Mouse (Mus musculus): ENCODE data around the gene A730061H03Rik. TPM values are rescaled to one million over a fixed set of nuclear protein-coding genes. Genes with fewer than 3 reads are reported as not detected.

A730061H03Rik gene
- polyA plus RNA-seq, 1 experiment from 2014 or later = not detected

GRCm38 (mm10) chr14:55578668-55579269 is 18.6 kb upstream of the A730061H03Rik start:
- peak overlapping the region; percentile 85 for H3K4me2 ChIP-seq
- ATAC-seq (replicated peaks) = peak; percentile 64
- peaks cover 20% of the 10 kb centered on the region for H3K4me1 ChIP-seq
- peak overlapping the region; percentile 79 for H3K9ac ChIP-seq
- WGBS = 23% methylated on average over 6 of the region's 6 CpGs
- peaks cover 12% of the 10 kb centered on the region; the same call in 1 of the 2 replicates for H3K36me3 ChIP-seq (replicated peaks)
- H3K27me3 ChIP-seq (replicated peaks) = no peaks in the 10 kb centered on the region
- H3K9me3 ChIP-seq = no peaks in the 10 kb centered on the region
- H3K27ac ChIP-seq = peak overlapping the region; percentile 89
- H3K4me3 ChIP-seq = peak overlapping the region; percentile 69

GRCm38 (mm10) chr14:55577871-55578667 is 17.9 kb upstream of the A730061H03Rik start, which contains the start of gene Psme1:
Psme1 (plus strand) TSS chr14:55578123.
- peak; percentile 92 for ATAC-seq (replicated peaks)

DNA sequence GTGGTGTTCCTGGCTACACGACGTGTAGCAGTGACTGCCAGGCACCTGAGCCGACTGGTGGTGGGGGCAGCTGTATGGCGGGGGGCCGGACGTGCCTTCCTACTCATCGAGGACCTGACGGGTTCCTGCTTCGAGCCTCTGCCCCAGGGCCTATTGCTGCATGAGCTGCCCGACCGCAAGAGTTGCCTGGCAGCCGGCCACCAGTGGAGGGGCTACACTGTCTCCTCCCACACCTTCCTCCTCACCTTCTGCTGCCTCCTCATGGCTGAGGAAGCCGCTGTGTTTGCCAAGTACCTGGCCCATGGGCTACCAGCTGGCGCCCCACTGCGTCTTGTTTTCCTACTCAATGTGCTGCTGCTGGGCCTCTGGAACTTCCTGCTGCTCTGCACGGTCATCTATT is 16.2 kb upstream of the A730061H03Rik start:
- ATAC-seq (replicated peaks) = no peak
- WGBS = 86% methylated on average over 16 of the region's 16 CpGs

More at GRCm38 (mm10) chr14:55577871-55578667, 17.9 kb upstream of the A730061H03Rik start, which contains the start of gene Psme1:
- Histone ChIP-seq H3K27ac (peak within 1 kb of the TSS; percentile 89), H3K36me3 (replicated peaks) (peaks cover 12% of the 10 kb centered on the region; the same call in 1 of the 2 replicates), H3K9me3 (no peaks in the 10 kb centered on the region), H3K27me3 (replicated peaks) (no peaks in the 10 kb centered on the region), H3K9ac (peak within 1 kb of the TSS; percentile 79), H3K4me1 (peaks cover 20% of the 10 kb centered on the region), H3K4me2 (peak within 1 kb of the TSS; percentile 85), H3K4me3 (peak within 1 kb of the TSS; percentile 69)
- WGBS = under 1% methylated on average over 32 of the region's 32 CpGs

GRCm38 (mm10) chr14:55575711-55576110 is 15.5 kb upstream of the A730061H03Rik start:
- WGBS = 73% methylated on average over 13 of the region's 13 CpGs
- Histone ChIP-seq H3K4me3 (no peak overlapping the region), H3K27ac (no peak overlapping the region), H3K36me3 (replicated peaks) (0 out of 2 replicates have a peak, but pooled peaks cover 2% of the 10 kb centered on the region), H3K9me3 (no peaks in the 10 kb centered on the region), H3K9ac (no peak overlapping the region), H3K4me1 (peaks cover 20% of the 10 kb centered on the region), H3K4me2 (no peak overlapping the region), H3K27me3 (replicated peaks) (no peaks in the 10 kb centered on the region)
- ATAC-seq (replicated peaks) = no peak

More for the DNA sequence above, 16.2 kb upstream of the A730061H03Rik start:
- Histone ChIP-seq H3K4me3 (no peak overlapping the region), H3K27me3 (replicated peaks) (no peaks in the 10 kb centered on the region), H3K36me3 (replicated peaks) (peaks cover 9% of the 10 kb centered on the region; the same call in 1 of the 2 replicates), H3K4me2 (no peak overlapping the region), H3K27ac (no peak overlapping the region), H3K9ac (no peak overlapping the region), H3K4me1 (peaks cover 20% of the 10 kb centered on the region), H3K9me3 (no peaks in the 10 kb centered on the region)

DNA sequence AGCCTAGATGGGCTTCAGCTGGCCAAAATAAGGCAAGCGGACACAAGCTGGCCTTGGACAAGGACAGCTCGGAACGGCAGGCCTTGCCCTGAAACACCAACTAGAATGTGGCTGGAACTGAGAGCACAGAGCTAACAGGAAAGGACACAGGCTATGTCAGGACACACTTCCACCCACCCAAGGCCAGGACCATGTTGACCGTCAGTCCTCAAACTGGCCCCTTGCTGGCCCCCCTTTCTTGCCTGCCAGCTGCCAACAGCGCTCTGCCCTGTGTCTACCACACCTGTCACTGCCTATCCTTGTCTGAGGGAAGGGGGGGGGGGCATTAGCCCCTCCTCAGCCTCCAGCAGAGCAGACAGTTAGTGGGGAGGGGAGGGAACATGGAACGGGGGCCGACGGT is 15.1 kb upstream of the A730061H03Rik start, which contains the start of gene Fitm1:
Gene Fitm1, plus strand, starts transcription at position 316 of the 400 bp plus-strand sequence.
- H3K4me3 ChIP-seq = no peak within 1 kb of the TSS
- H3K27ac ChIP-seq = no peak within 1 kb of the TSS
- H3K9ac ChIP-seq = no peak within 1 kb of the TSS
- H3K36me3 ChIP-seq (replicated peaks) = no peaks in the 10 kb centered on the region
- H3K9me3 ChIP-seq = no peaks in the 10 kb centered on the region
- H3K27me3 ChIP-seq (replicated peaks) = no peaks in the 10 kb centered on the region
- ATAC-seq (replicated peaks) = no peak
- 82% methylated on average over 8 of the region's 8 CpGs for WGBS
- no peak within 1 kb of the TSS for H3K4me2 ChIP-seq
- H3K4me1 ChIP-seq = peaks cover 20% of the 10 kb centered on the region

DNA sequence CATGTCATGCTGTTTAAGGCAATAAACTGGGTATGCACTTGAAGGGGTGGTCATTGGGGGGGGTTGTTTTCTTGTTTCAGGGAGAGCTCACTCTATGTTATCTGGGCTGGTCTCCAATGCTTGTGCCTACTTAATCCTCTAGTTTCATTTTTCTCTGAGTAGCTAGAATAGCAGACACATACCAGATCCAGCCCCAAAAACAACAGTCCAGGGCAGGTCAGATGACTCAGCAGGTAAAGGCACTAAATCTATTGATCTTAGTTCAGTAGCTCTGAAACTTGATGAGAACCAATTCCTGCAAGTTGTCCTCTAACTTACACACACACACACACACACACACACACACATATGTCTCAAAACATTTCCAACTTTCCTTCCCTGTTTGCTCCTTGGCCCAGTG is 11.6 kb upstream of the A730061H03Rik start:
- no peak overlapping the region for H3K4me2 ChIP-seq
- peaks cover 33% of the 10 kb centered on the region for H3K36me3 ChIP-seq (replicated peaks)
- no peak for ATAC-seq (replicated peaks)
- H3K9ac ChIP-seq = no peak overlapping the region
- no peaks in the 10 kb centered on the region for H3K27me3 ChIP-seq (replicated peaks)
- H3K4me1 ChIP-seq = no peaks in the 10 kb centered on the region
- H3K27ac ChIP-seq = no peak overlapping the region
- H3K9me3 ChIP-seq = no peaks in the 10 kb centered on the region
- H3K4me3 ChIP-seq = no peak overlapping the region

GRCm38 (mm10) chr14:55570588-55570987 is 10.4 kb upstream of the A730061H03Rik start:
- H3K27ac ChIP-seq = no peak overlapping the region
- H3K9ac ChIP-seq = no peak overlapping the region
- no peak overlapping the region for H3K4me2 ChIP-seq
- H3K4me1 ChIP-seq = no peaks in the 10 kb centered on the region
- H3K4me3 ChIP-seq = no peak overlapping the region
- 92% methylated on average over 2 of the region's 2 CpGs for WGBS
- no peak for ATAC-seq (replicated peaks)
- no peaks in the 10 kb centered on the region for H3K9me3 ChIP-seq
- H3K27me3 ChIP-seq (replicated peaks) = no peaks in the 10 kb centered on the region
- peaks cover 44% of the 10 kb centered on the region for H3K36me3 ChIP-seq (replicated peaks)

DNA sequence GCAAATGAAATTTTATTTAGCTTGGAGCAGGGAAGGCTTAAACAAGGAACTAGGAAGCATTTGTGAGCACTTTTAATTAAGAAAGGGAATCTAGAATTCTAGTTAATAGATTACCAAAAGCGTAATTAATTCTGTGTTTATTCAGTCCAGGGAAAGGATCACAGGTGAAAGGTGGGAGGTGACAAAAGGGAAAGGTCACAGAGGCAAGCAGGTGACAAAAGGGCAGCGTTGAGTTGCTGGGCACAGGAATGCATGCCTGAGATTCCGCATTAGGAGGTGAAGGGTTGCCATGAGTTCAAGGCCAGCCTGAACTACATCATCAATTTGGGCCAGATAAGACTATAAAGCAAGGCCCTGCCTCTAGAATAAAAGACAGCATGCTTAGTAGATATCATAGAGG is 7.3 kb upstream of the A730061H03Rik start:
- H3K27me3 ChIP-seq (replicated peaks) = no peaks in the 10 kb centered on the region
- H3K4me3 ChIP-seq = no peak overlapping the region
- no peak overlapping the region for H3K4me2 ChIP-seq
- peaks cover 4% of the 10 kb centered on the region; the same call in 1 of the 2 replicates for H3K4me1 ChIP-seq
- WGBS = 91% methylated on average over 3 of the region's 3 CpGs
- H3K9me3 ChIP-seq = no peaks in the 10 kb centered on the region
- peaks cover 53% of the 10 kb centered on the region for H3K36me3 ChIP-seq (replicated peaks)
- no peak overlapping the region for H3K27ac ChIP-seq
- no peak overlapping the region for H3K9ac ChIP-seq
- ATAC-seq (replicated peaks) = no peak

DNA sequence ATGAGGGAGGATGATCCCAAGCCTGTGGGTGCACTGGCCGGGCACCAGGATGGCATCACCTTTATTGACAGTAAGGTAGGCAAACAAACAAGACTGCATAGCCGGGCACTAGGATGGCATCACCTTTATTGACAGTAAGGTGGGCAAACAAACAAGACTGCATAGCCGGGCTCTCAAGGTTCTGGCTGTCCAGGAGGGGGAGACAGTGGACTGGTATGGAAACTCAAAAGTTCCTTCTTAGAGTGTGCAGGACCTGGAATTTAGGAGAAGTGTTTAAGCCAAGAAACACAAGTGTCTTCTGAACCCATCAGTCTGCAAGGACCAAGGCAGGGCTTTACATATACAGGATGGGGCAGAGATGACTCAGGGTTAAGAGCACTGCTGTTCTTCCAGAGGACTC is 5.5 kb upstream of the A730061H03Rik start:
- peaks cover 53% of the 10 kb centered on the region for H3K36me3 ChIP-seq (replicated peaks)
- no peak overlapping the region for H3K4me3 ChIP-seq
- H3K9ac ChIP-seq = no peak overlapping the region
- no peaks in the 10 kb centered on the region for H3K27me3 ChIP-seq (replicated peaks)
- ATAC-seq (replicated peaks) = no peak
- no peak overlapping the region for H3K27ac ChIP-seq
- H3K4me2 ChIP-seq = no peak overlapping the region
- peaks cover 20% of the 10 kb centered on the region for H3K4me1 ChIP-seq
- WGBS = 84% methylated on average over 3 of the region's 3 CpGs
- no peaks in the 10 kb centered on the region for H3K9me3 ChIP-seq

- H3K9me3 ChIP-seq = no peaks in the 10 kb centered on the region
- H3K36me3 ChIP-seq (replicated peaks) = peaks cover 34% of the 10 kb centered on the region
- H3K4me1 ChIP-seq = peaks cover 26% of the 10 kb centered on the region
- no peaks in the 10 kb centered on the region for H3K27me3 ChIP-seq (replicated peaks)
- no peak overlapping the region for H3K27ac ChIP-seq
- H3K4me2 ChIP-seq = no peak overlapping the region
- 90% methylated on average over 11 of the region's 11 CpGs for WGBS
- H3K9ac ChIP-seq = no peak overlapping the region
- no peak overlapping the region for H3K4me3 ChIP-seq
- ATAC-seq (replicated peaks) = no peak
These were observed 3.0 kb upstream of the A730061H03Rik start for GRCm38 (mm10) chr14:55563249-55563648.

GRCm38 (mm10) chr14:55561860-55562259 is 1.7 kb upstream of the A730061H03Rik start:
- H3K4me3 ChIP-seq = peak overlapping the region; percentile 57; the same call in 1 of the 2 replicates
- ATAC-seq (replicated peaks) = no peak
- H3K4me1 ChIP-seq = peaks cover 28% of the 10 kb centered on the region

DNA sequence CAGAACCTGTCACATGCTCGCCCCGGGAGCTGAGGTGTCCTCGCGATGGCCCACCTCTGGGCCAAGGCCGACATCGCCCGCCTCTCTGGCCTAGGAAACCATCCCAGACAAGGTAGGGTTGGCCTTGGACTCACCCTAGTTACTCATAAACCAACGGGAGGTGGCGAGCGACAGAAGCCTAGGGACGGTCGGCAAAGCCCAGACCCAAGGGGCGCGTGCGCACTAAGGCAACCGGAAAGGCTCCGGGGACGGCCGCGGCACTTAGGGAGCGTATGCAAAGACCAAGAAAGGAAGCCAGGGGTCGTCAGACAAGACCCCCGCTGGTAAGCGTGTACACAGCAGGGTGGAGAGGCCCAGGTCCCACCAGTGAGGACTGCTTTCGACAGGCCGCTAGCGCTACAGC is 406 bp downstream of the A730061H03Rik start, which contains the start of gene Dcaf11:
Gene Dcaf11, plus strand, starts transcription at position 208 of the 403 bp plus-strand sequence.
- Histone ChIP-seq H3K9ac (peak within 1 kb of the TSS; percentile 87), H3K9me3 (no peaks in the 10 kb centered on the region), H3K4me3 (peak within 1 kb of the TSS; percentile 57), H3K27ac (peak within 1 kb of the TSS; percentile 99), H3K27me3 (replicated peaks) (no peaks in the 10 kb centered on the region), H3K4me1 (peaks cover 29% of the 10 kb centered on the region), H3K36me3 (replicated peaks) (peaks cover 1% of the 10 kb centered on the region; the same call in 1 of the 2 replicates), H3K4me2 (peak within 1 kb of the TSS; percentile 73)
- ATAC-seq (replicated peaks) = peak; percentile 85
- WGBS = under 1% methylated on average over 27 of the region's 27 CpGs

More at GRCm38 (mm10) chr14:55561860-55562259, 1.7 kb upstream of the A730061H03Rik start:
- no peaks in the 10 kb centered on the region for H3K9me3 ChIP-seq
- H3K4me2 ChIP-seq = peak overlapping the region; percentile 73; the same call in 1 of the 2 replicates
- H3K9ac ChIP-seq = no peak overlapping the region
- H3K27me3 ChIP-seq (replicated peaks) = no peaks in the 10 kb centered on the region
- H3K27ac ChIP-seq = no peak overlapping the region
- H3K36me3 ChIP-seq (replicated peaks) = peaks cover 22% of the 10 kb centered on the region
- WGBS = 87% methylated on average over 10 of the region's 10 CpGs

Data from midbrain, embryonic 15.5 days (tissue).